Mouse (Mus musculus) kidney, adult 2 months (tissue): ENCODE measurements around the gene Prkce.

Source experiments
- CTCF ChIP-seq: fragments of 200-500 bp; conservative IDR thresholded peaks from 2 replicates; pipeline ENCODE4 v1.5.1; 2011; ENCODE audit warnings: low read depth, mild to moderate bottlenecking, control low read depth, low read length, moderate library complexity, mixed read lengths; ENCODE audit not compliant: insufficient read depth, insufficient read length
- POLR2A ChIP-seq: fragments of 200-500 bp; IDR thresholded peaks from one replicate; pipeline ENCODE4 v1.6.1; 2011; ENCODE audit warnings: low read depth, low read length, control low read depth

- TF ChIP-seq POLR2A: no peak
- no peak for TF ChIP-seq CTCF
These were observed 136.0 kb downstream of the Prkce start for GRCm38 (mm10) chr17:86303401-86304243.
